Mouse (Mus musculus) cerebellum, postnatal 4 days (tissue): ENCODE data around the gene Rimbp2.
A peak's percentile ranks its signal among the peaks of the same experiment; 100 is the strongest.
"Not testable (repeated sequence)": the region's sequence is repeated elsewhere in the genome, so short reads cannot be mapped to it uniquely, and the experiment has no call there.

Source experiments
- DNase-seq, 2 experiments: peaks; one replicate each; pipeline ENCODE4 v3.0.0; 2022; ENCODE audit warnings: low spot score in 2 of 2, mixed read lengths in 1 of 2

Gene Rimbp2

GRCm38 (mm10) chr5:128745206-128745605, 208.1 kb downstream of the Rimbp2 start:
- DNase-seq, result peak in 1 of 2 experiments; percentile 15

DNA sequence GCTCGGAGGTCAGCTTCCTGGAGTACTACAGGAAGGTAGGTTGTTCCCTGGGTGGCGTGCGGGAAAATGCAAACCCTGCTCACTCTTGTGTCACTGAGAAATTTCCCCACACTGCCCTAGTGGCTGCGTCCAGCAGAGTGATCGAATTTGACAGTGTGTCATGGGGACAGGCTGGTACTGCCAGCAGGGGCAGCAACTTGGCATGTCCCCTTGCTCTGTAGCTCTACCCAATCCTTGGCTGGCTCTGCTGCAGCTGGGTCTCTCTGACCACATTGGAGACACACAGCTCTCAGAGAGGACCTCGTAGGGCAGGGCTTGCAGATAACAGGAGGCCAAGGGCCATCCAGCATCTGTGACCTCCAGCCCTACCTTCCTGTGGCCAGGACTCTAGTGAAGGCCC, 208.9 kb downstream of the Rimbp2 start:
- DNase-seq, result peak in 1 of 2 experiments; percentile 15

DNA sequence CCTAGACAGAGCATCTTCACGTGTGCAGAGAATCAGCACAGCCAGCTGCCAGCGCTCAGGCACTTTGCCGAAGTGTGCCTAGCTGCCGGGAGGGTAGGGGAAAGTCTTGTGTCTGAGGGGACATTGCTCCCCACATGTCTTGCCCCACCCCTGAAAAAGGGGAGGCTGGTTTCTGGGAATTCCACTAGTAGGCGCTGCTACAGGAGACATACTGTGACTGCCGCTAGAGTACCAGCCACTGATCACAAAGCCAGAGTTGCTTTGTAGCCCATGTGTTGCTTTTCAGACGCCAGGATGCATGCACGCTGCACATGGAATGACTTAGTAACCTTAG, 213.5 kb downstream of the Rimbp2 start:
- no peak for DNase-seq

- DNase-seq, result no peak
Observed at GRCm38 (mm10) chr5:128739168-128739837, 214.0 kb downstream of the Rimbp2 start.

GRCm38 (mm10) chr5:128735921-128736320, 217.4 kb downstream of the Rimbp2 start:
- no peak for DNase-seq

DNA sequence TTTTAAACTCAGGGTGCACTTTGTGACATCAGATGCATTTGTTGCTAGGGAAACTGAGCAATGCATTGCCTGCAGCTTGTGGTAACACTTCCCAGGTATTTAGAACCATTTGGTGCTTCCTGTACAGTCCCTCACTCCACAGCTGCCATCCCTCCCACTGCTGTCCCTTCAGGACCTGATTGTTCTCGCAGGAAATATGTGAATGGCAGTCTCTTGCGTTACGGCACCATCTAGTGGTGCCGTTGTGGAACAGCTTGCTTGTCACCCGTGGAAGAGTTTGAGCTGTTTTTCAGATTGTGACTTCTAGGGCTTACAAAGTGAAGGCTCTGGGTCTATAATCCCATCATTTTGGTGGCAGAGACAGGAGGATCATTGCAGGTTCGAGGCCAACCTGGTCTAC, 219.3 kb downstream of the Rimbp2 start:
- DNase-seq, result peak in 1 of 2 experiments; percentile 57

- DNase-seq, result peak in 1 of 2 experiments; percentile 17
Observed at GRCm38 (mm10) chr5:128732416-128733014, 220.8 kb downstream of the Rimbp2 start.

GRCm38 (mm10) chr5:128730634-128731033, 222.7 kb downstream of the Rimbp2 start:
- peak; percentile 49 to 62 for DNase-seq

DNA sequence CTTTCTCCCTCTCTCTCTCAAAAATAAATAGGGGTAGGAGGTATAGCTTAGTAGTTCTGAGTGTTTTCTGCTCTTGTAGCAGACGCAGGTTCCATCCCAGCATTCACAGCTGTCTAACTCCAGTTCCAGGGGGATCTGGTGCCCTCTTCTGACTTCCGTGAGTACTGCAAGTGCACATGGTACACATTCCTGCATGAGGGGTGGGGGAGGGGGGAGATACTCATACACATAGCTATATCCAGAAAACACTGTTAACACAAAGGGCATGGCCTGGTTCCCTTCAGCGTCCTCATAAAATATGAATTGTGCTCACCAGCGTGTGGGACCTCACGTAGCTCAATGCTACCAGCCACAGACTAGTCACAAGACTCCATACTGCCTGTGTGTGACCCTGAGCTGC, 223.9 kb downstream of the Rimbp2 start:
- DNase-seq, result peak in 1 of 2 experiments; percentile 22

- not testable (repeated sequence) for DNase-seq
Observed at GRCm38 (mm10) chr5:128720461-128720860, 232.8 kb downstream of the Rimbp2 start.

DNA sequence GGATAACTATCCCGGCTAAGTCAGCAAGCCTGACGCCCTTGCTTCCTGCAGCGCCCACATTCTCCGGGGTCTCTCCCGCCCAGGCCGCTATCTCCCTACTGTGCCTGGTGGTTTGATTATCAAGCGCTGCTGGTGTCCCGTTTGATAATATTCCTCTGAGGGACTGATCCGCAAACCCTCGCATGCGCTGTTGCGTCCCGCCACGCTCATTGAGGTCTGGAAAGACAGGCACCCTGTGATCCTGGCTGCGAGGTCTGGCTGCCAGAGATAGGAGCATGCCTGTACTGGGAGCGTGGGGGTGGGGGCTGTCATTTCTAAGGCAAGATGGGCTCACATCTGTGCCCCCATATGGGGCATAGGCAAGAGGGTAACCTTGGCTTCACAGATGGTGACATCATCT, 238.1 kb downstream of the Rimbp2 start:
- no peak for DNase-seq

DNA sequence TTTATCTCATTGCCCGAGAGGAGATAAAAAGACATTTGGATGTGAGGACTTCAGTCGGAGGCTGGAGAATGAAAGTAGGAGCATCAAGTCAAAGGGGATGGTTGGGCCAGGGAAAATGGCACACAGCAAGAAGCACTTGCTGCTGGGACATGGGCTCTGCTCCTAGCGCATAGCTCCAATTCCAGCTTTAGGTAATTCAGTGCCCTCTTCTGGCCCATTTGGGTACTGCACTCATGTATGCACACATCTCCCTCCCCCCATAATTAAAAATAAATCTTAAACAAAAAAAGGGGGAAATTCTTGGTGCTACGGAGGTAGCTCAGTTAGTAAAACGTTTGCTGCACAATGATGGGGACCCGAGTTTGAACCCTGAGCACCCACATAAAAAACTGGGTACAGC, 241.4 kb downstream of the Rimbp2 start:
- peak in 1 of 2 experiments; percentile 40 for DNase-seq

GRCm38 (mm10) chr5:128710596-128710995, 242.7 kb downstream of the Rimbp2 start:
- DNase-seq, result no peak

- DNase-seq, result no peak
Observed at GRCm38 (mm10) chr5:128708929-128709328, 244.4 kb downstream of the Rimbp2 start.
